Mouse (Mus musculus) cortical plate, adult 2 months (tissue): ENCODE results near the gene Tff3. TPM values are rescaled to one million over a fixed set of nuclear protein-coding genes. Genes with fewer than 3 reads are reported as not detected.

Experiments
- H3K27ac ChIP-seq: fragments of 200-500 bp; 2 replicates; pipeline ENCODE4 v1.5.1; 2012; ENCODE audit warnings: low read length, control low read depth, inconsistent platforms; ENCODE audit not compliant: insufficient read depth
- H3K4me1 ChIP-seq: fragments of 200-500 bp; 2 replicates; pipeline ENCODE4 v1.6.1; 2011; ENCODE audit warnings: low read length; ENCODE audit not compliant: control insufficient read depth, insufficient read depth
- H3K4me3 ChIP-seq: fragments of 200-500 bp; 2 replicates; pipeline ENCODE4 v1.5.1; 2011; ENCODE audit warnings: mild to moderate bottlenecking, low read length, control low read depth; ENCODE audit not compliant: insufficient read depth
- CTCF ChIP-seq: fragments of 200-500 bp; IDR thresholded peaks from 2 replicates; pipeline ENCODE4 v1.5.1; 2011; ENCODE audit warnings: mild to moderate bottlenecking, control low read depth, low read length; ENCODE audit not compliant: insufficient read depth; ENCODE audit errors: extremely low read depth
- POLR2A ChIP-seq: fragments of 200-500 bp; IDR thresholded peaks from 2 replicates; pipeline ENCODE4 v1.6.1; 2011; ENCODE audit warnings: mild to moderate bottlenecking, low read length, control low read depth; ENCODE audit not compliant: insufficient read depth; ENCODE audit errors: extremely low read depth
- polyA plus RNA-seq: library from polyadenylated mRNA; depleted of rRNA; stranded (reverse); fragments of >200 nt; gene quantifications from 2 replicates; pipeline ENCODE4 v1.2.3, GENCODE M21; 2012; rRNA removed

The Tff3 gene
- polyA plus RNA-seq = not detected in 2 replicates

- Histone ChIP-seq H3K4me3 (no peak within 1 kb of the TSS), H3K27ac (no peak within 1 kb of the TSS), H3K4me1 (peaks cover 2% of the 10 kb centered on the region; the same call in 1 of the 2 replicates)
- TF ChIP-seq POLR2A (no peak), CTCF (no peak)
Observed at GRCm38 (mm10) chr17:31129452-31129851, at the start of gene Tff3. TSS of gene Tff3 (minus strand) at chr17:31129646.

- no peak for TF ChIP-seq CTCF
- TF ChIP-seq POLR2A = no peak
- no peaks in the 10 kb centered on the region for H3K4me1 ChIP-seq
- H3K27ac ChIP-seq = no peak overlapping the region
- no peak overlapping the region for H3K4me3 ChIP-seq
Observed at GRCm38 (mm10) chr17:31176321-31176720, 46.9 kb upstream of the Tff3 start.

- H3K4me1 ChIP-seq = no peaks in the 10 kb centered on the region
- H3K4me3 ChIP-seq = no peak overlapping the region
- H3K27ac ChIP-seq = no peak overlapping the region
- TF ChIP-seq CTCF = no peak
- no peak for TF ChIP-seq POLR2A
Observed at GRCm38 (mm10) chr17:31169796-31170195, 40.4 kb upstream of the Tff3 start.

GRCm38 (mm10) chr17:31165127-31165526, 35.7 kb upstream of the Tff3 start, which contains the start of gene Tff1:
TSS of gene Tff1 (minus strand) at chr17:31165277.
- Histone ChIP-seq H3K4me3 (no peak within 1 kb of the TSS), H3K4me1 (no peaks in the 10 kb centered on the region), H3K27ac (no peak within 1 kb of the TSS)
- TF ChIP-seq CTCF (no peak), POLR2A (no peak)

DNA sequence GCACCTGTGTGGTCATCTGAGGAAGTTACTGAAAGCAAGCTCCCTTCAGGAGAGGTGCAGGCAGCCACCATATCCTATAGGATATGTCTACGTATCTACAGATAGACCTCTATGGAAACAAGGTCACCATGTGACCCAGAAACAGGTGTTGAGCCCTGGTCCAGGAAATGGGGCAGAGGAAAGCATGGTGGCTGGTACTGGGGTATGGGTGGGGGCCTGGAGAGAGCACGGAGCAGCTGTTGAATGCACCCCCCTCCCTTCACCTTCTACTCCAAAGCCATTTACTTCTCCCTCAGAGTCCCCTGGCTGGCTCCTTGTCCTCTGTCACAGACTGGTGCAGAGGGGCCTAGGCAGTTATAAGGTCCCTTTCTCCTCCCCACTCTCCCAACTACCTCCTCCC, 34.4 kb upstream of the Tff3 start:
- no peak overlapping the region for H3K4me3 ChIP-seq
- TF ChIP-seq POLR2A (no peak), CTCF (no peak)
- no peak overlapping the region for H3K27ac ChIP-seq
- no peaks in the 10 kb centered on the region for H3K4me1 ChIP-seq

DNA sequence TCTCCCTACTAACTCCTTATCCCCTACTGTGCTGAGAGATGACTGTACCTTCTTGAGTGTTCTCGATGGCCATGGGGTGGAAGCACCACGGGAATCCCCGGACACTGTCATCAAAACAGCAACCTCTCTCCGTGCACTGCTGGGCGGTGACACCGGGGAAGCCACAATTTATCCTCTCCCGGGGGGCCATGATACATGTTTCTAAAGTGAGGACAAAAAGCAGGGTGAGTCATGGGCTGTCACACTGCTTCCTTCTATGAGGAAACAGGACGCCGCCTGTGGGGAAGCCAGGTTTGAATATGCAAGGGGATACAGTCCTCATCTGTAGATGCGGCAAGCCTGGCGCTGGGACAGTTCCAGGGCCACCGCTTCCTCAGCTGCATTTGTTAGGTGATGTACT, 33.2 kb upstream of the Tff3 start:
- no peak for TF ChIP-seq CTCF
- TF ChIP-seq POLR2A = no peak

DNA sequence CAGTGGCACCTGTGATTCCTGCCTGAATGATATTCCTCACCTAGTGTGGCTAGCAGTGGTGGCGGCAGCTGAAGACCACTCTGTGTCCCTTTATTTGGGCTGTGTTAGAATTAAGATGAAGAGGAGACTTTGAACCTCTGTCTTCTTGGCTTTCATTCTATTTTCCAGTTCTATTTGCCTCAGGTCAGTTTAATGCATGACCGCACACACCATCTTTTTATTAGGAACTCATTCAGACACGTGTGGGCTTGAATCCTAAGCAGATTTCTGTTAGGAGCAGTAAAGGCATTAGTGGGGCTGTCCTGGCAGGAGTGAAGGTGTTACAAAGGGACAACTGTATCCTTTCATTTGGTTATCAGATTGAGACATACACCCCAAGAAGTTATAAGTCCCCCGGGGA, 30.8 kb upstream of the Tff3 start:
- H3K4me1 ChIP-seq = no peaks in the 10 kb centered on the region
- TF ChIP-seq CTCF (no peak), POLR2A (no peak)

More for the DNA sequence above, 33.2 kb upstream of the Tff3 start:
- Histone ChIP-seq H3K27ac (no peak overlapping the region), H3K4me3 (no peak overlapping the region), H3K4me1 (no peaks in the 10 kb centered on the region)

GRCm38 (mm10) chr17:31157921-31158320, 28.5 kb upstream of the Tff3 start:
- TF ChIP-seq CTCF (no peak), POLR2A (no peak)
- Histone ChIP-seq H3K27ac (no peak overlapping the region), H3K4me1 (no peaks in the 10 kb centered on the region)

More for the DNA sequence above, 30.8 kb upstream of the Tff3 start:
- Histone ChIP-seq H3K4me3 (no peak overlapping the region), H3K27ac (no peak overlapping the region)

GRCm38 (mm10) chr17:31153785-31154184, 24.3 kb upstream of the Tff3 start:
- Histone ChIP-seq H3K4me1 (no peaks in the 10 kb centered on the region), H3K27ac (no peak overlapping the region), H3K4me3 (no peak overlapping the region)
- no peak for TF ChIP-seq POLR2A
- TF ChIP-seq CTCF = no peak

More at GRCm38 (mm10) chr17:31157921-31158320, 28.5 kb upstream of the Tff3 start:
- H3K4me3 ChIP-seq = no peak overlapping the region

DNA sequence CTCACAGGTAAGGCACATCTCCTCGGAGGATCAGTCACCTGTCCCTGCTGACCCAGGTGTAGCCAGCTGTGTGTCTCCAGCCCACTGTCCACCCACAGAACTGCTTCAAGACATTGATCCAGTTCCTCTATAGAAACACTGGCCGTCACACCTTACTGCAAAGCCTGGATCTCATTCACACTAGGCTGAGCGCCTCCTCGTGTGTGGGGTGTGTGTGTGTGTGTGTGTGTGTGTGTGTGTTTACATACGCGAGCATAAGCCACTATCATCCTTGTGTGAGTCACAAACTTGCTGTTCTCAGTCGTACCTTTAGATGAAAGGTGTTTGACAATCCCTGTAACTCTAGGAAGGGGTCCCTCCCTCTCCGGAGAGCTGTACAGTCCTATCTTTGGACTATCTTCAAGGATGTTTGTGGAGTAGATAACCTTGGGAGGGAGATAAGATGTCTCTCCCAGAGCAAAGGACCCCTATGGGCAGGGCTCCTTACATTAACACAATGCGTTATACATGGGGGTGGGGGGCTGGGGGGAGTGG, 23.6 kb upstream of the Tff3 start:
- Histone ChIP-seq H3K4me3 (no peak overlapping the region), H3K27ac (no peak overlapping the region), H3K4me1 (no peaks in the 10 kb centered on the region)
- TF ChIP-seq CTCF = no peak
- no peak for TF ChIP-seq POLR2A
